Mouse (Mus musculus) 3134 (cell line): ENCODE data around the gene Bco2.

Experiments
- DNase-seq: peaks from one replicate; pipeline ENCODE4 v3.0.0-alpha.2; 2011; ENCODE audit warnings: low spot score; ENCODE audit not compliant: insufficient read length; ENCODE audit errors: extremely low read depth

Bco2 gene

GRCm38 (mm10) chr9:50555094-50555446 is at the start of gene Bco2:
Gene Bco2, minus strand, starts transcription at chr9:50555181.
- DNase-seq = no peak

- no peak for DNase-seq
These were observed 49.4 kb upstream of the Bco2 start for GRCm38 (mm10) chr9:50604338-50604737.

GRCm38 (mm10) chr9:50603998-50604324 is 49.0 kb upstream of the Bco2 start:
- no peak for DNase-seq

- DNase-seq = peak; percentile 91
These were observed 48.4 kb upstream of the Bco2 start, which contains the start of the genes Sdhd and Timm8b for GRCm38 (mm10) chr9:50603189-50603997. Gene Sdhd, minus strand, starts transcription at chr9:50603812. Gene Timm8b, plus strand, starts transcription at chr9:50603910.

GRCm38 (mm10) chr9:50602055-50602845 is 47.3 kb upstream of the Bco2 start:
- no peak for DNase-seq

GRCm38 (mm10) chr9:50601536-50601935 is 46.6 kb upstream of the Bco2 start:
- no peak for DNase-seq

GRCm38 (mm10) chr9:50596973-50597372 is 42.0 kb upstream of the Bco2 start:
- DNase-seq = no peak

GRCm38 (mm10) chr9:50594794-50595417 is 39.9 kb upstream of the Bco2 start:
- no peak for DNase-seq

- peak; percentile 30 for DNase-seq
These were observed 38.6 kb upstream of the Bco2 start for GRCm38 (mm10) chr9:50593544-50593943.

- no peak for DNase-seq
These were observed 38.0 kb upstream of the Bco2 start for GRCm38 (mm10) chr9:50592955-50593354.

- peak; percentile 49 for DNase-seq
These were observed 36.0 kb upstream of the Bco2 start for GRCm38 (mm10) chr9:50590856-50591518.

GRCm38 (mm10) chr9:50586955-50587354 is 32.0 kb upstream of the Bco2 start:
- no peak for DNase-seq

GRCm38 (mm10) chr9:50585145-50585818 is 30.3 kb upstream of the Bco2 start:
- no peak for DNase-seq

- DNase-seq = no peak
These were observed 25.4 kb upstream of the Bco2 start for GRCm38 (mm10) chr9:50580370-50580769.

GRCm38 (mm10) chr9:50569599-50570525 is 14.9 kb upstream of the Bco2 start:
- DNase-seq = peak; percentile 72

- no peak for DNase-seq
These were observed 12.9 kb upstream of the Bco2 start for GRCm38 (mm10) chr9:50567881-50568280.

GRCm38 (mm10) chr9:50567372-50567771 is 12.4 kb upstream of the Bco2 start:
- no peak for DNase-seq

- no peak for DNase-seq
These were observed 11.0 kb upstream of the Bco2 start for GRCm38 (mm10) chr9:50565940-50566339.

- DNase-seq = peak; percentile 69
These were observed 10.2 kb upstream of the Bco2 start for GRCm38 (mm10) chr9:50565173-50565572.
